Mouse (Mus musculus) liver, adult 2 months (tissue): ENCODE data around the gene Gm3685. TPM values are rescaled to one million over a fixed set of nuclear protein-coding genes. Genes with fewer than 3 reads are reported as not detected.
"Not testable (repeated sequence)": the region's sequence is repeated elsewhere in the genome, so short reads cannot be mapped to it uniquely, and the experiment has no call there.

Experiments used
- DNase-seq: peaks from one replicate; pipeline ENCODE4 v3.0.0-alpha.2; 2011; ENCODE audit warnings: low read depth, low spot score; ENCODE audit errors: extremely low read depth
- H3K27ac ChIP-seq: fragments of 200-500 bp; replicated peaks from 2 replicates; pipeline ENCODE4 v1.5.1; 2012; ENCODE audit warnings: low read depth, mild to moderate bottlenecking, control low read depth, inconsistent platforms, low read length; ENCODE audit not compliant: insufficient read depth
- H3K27me3 ChIP-seq: fragments of 200-500 bp; 2 replicates; pipeline ENCODE4 v1.6.1; 2012; ENCODE audit warnings: mild to moderate bottlenecking, moderate library complexity, low read length, inconsistent platforms; ENCODE audit not compliant: control insufficient read depth, insufficient read depth
- H3K36me3 ChIP-seq: fragments of 200-500 bp; 2 replicates; pipeline ENCODE4 v1.6.1; 2012; ENCODE audit warnings: low read length, inconsistent platforms; ENCODE audit not compliant: control insufficient read depth, insufficient read depth
- H3K4me1 ChIP-seq: fragments of 200-500 bp; 2 replicates; pipeline ENCODE4 v1.6.1; 2011; ENCODE audit warnings: low read length; ENCODE audit not compliant: control insufficient read depth, insufficient read depth
- H3K4me3 ChIP-seq: fragments of 200-500 bp; 2 replicates; pipeline ENCODE4 v1.5.1; 2011; ENCODE audit warnings: low read depth, mild to moderate bottlenecking, control low read depth, low read length, moderate library complexity; ENCODE audit not compliant: insufficient read depth
- H3K79me2 ChIP-seq: fragments of 200-500 bp; 2 replicates; pipeline ENCODE4 v1.6.1; 2012; ENCODE audit warnings: inconsistent platforms, mild to moderate bottlenecking, low read length, moderate library complexity; ENCODE audit not compliant: control insufficient read depth, insufficient read depth
- H3K9ac ChIP-seq: fragments of 200-500 bp; 2 replicates; pipeline ENCODE4 v1.6.1; 2012; ENCODE audit warnings: low read depth, mild to moderate bottlenecking, control low read depth, inconsistent platforms, low read length
- WGBS: fragments of 180-500 bp; shearing (Covaris S2); methylation state at CpG from one replicate; pipeline ENCODE4 v1.1.7; 2018; 5-methylcytosine and 5-hydroxymethylcytosine counted together
- polyA plus RNA-seq: library from polyadenylated mRNA; depleted of rRNA; stranded (reverse); fragments of >200 nt; gene quantifications from 2 replicates; pipeline ENCODE4 v1.2.3, GENCODE M21; 2012; rRNA removed
- total RNA-seq: library from RNA; depleted of rRNA; stranded (reverse); fragments of >200 nt; gene quantifications from 2 replicates; pipeline ENCODE4 v1.2.3, GENCODE M21; 2014; rRNA removed

Gm3685 gene
- total RNA-seq = not detected in 2 replicates
- not detected in 2 replicates for polyA plus RNA-seq

- not testable (repeated sequence) for H3K4me1 ChIP-seq, H3K9ac ChIP-seq, H3K4me3 ChIP-seq, H3K79me2 ChIP-seq, DNase-seq, H3K27ac ChIP-seq, H3K27me3 ChIP-seq, H3K36me3 ChIP-seq
- WGBS = no CpG with 5 or more reads among the region's 2 CpGs
Observed at GRCm38 (mm10) chr14:7044870-7045269, at the start of gene Gm3685. Gene Gm3685 (minus strand): TSS chr14:7044970.

- not testable (repeated sequence) for H3K79me2 ChIP-seq, H3K36me3 ChIP-seq, DNase-seq, H3K27ac ChIP-seq, H3K9ac ChIP-seq, H3K27me3 ChIP-seq, H3K4me1 ChIP-seq, H3K4me3 ChIP-seq
- 2% methylated on average over 55 of the region's 70 CpGs for WGBS
Observed at GRCm38 (mm10) chr14:7026781-7027749, 17.7 kb downstream of the Gm3685 start, which contains the start of gene Gm10406. Gene Gm10406 (minus strand): TSS chr14:7027449.

GRCm38 (mm10) chr14:7026274-7026673 is 18.5 kb downstream of the Gm3685 start:
- H3K4me3 ChIP-seq, H3K27me3 ChIP-seq, H3K79me2 ChIP-seq, H3K27ac ChIP-seq, H3K36me3 ChIP-seq, H3K4me1 ChIP-seq, H3K9ac ChIP-seq, DNase-seq: not testable (repeated sequence)
- WGBS = 4% methylated on average over 9 of the region's 9 CpGs

Other genes with a start within 250 kb of the Gm3685 start
- not detected in 2 replicates for gene Gm3642, start 204.7 kb downstream of the Gm3685 start, total RNA-seq
- gene Gm3642, start 204.7 kb downstream of the Gm3685 start, polyA plus RNA-seq = not detected in 2 replicates
- gene Gm3667, start 155.0 kb downstream of the Gm3685 start, total RNA-seq = not detected in 2 replicates
- not detected in 2 replicates for gene Gm3667, start 155.0 kb downstream of the Gm3685 start, polyA plus RNA-seq
- gene Gm6356, start 71.2 kb downstream of the Gm3685 start, total RNA-seq = not detected in 2 replicates
- gene Gm6356, start 71.2 kb downstream of the Gm3685 start, polyA plus RNA-seq = not detected in 2 replicates
- not detected in 2 replicates for gene Gm10406, start 17.5 kb downstream of the Gm3685 start, total RNA-seq
- gene Gm10406, start 17.5 kb downstream of the Gm3685 start, polyA plus RNA-seq = not detected in 2 replicates
- not detected in 2 replicates for gene Gm3696, start 55.7 kb upstream of the Gm3685 start, total RNA-seq
- gene Gm3696, start 55.7 kb upstream of the Gm3685 start, polyA plus RNA-seq = not detected in 2 replicates
- gene Gm6676, start 80.4 kb upstream of the Gm3685 start, total RNA-seq = not detected in 2 replicates
- not detected in 2 replicates for gene Gm6676, start 80.4 kb upstream of the Gm3685 start, polyA plus RNA-seq
- not detected in 2 replicates for gene Gm3512, start 129.6 kb upstream of the Gm3685 start, total RNA-seq
- gene Gm3512, start 129.6 kb upstream of the Gm3685 start, polyA plus RNA-seq = not detected in 2 replicates
- gene Gm16434, start 149.6 kb upstream of the Gm3685 start, total RNA-seq = not detected in 2 replicates
- gene Gm16434, start 149.6 kb upstream of the Gm3685 start, polyA plus RNA-seq = not detected in 2 replicates
- not detected in 2 replicates for gene Gm3727, start 219.7 kb upstream of the Gm3685 start, total RNA-seq
- not detected in 2 replicates for gene Gm3727, start 219.7 kb upstream of the Gm3685 start, polyA plus RNA-seq